Mouse (Mus musculus): Measurements from ENCODE around the gene Pik3ca.

Pik3ca gene

GRCm38 (mm10) chr3:32397461-32398174 lies at the start of gene Pik3ca:
Pik3ca (plus strand) TSS chr3:32397671.
- peak; percentile 60 for DNase-seq (ENCODE audit: low spot score)

- DNase-seq (ENCODE audit: low spot score): no peak
These were observed 49.6 kb upstream of the Pik3ca start for GRCm38 (mm10) chr3:32347881-32348280.

- no peak for DNase-seq (ENCODE audit: low spot score)
These were observed 36.2 kb upstream of the Pik3ca start for GRCm38 (mm10) chr3:32361221-32361620.

- DNase-seq (ENCODE audit: low spot score): no peak
These were observed 33.3 kb upstream of the Pik3ca start for GRCm38 (mm10) chr3:32364195-32364594.

GRCm38 (mm10) chr3:32364841-32365545 lies 32.5 kb upstream of the Pik3ca start:
- DNase-seq (ENCODE audit: low spot score): no peak

- peak; percentile 85 for DNase-seq (ENCODE audit: low spot score)
These were observed 31.8 kb upstream of the Pik3ca start, which contains the start of gene Zmat3 for GRCm38 (mm10) chr3:32365546-32366245. Zmat3 (minus strand) TSS chr3:32366014.

GRCm38 (mm10) chr3:32366246-32366734 lies 31.2 kb upstream of the Pik3ca start:
- DNase-seq (ENCODE audit: low spot score): no peak

GRCm38 (mm10) chr3:32367516-32367915 lies 30.0 kb upstream of the Pik3ca start:
- DNase-seq (ENCODE audit: low spot score): no peak

GRCm38 (mm10) chr3:32371957-32372356 lies 25.5 kb upstream of the Pik3ca start:
- no peak for DNase-seq (ENCODE audit: low spot score)

- DNase-seq (ENCODE audit: low spot score): no peak
These were observed 25.0 kb upstream of the Pik3ca start for GRCm38 (mm10) chr3:32372470-32372869.

- no peak for DNase-seq (ENCODE audit: low spot score)
These were observed 24.2 kb upstream of the Pik3ca start for GRCm38 (mm10) chr3:32373236-32373635.

GRCm38 (mm10) chr3:32379891-32380290 lies 17.6 kb upstream of the Pik3ca start:
- DNase-seq (ENCODE audit: low spot score): no peak

GRCm38 (mm10) chr3:32381556-32381955 lies 15.9 kb upstream of the Pik3ca start:
- no peak for DNase-seq (ENCODE audit: low spot score)

GRCm38 (mm10) chr3:32392841-32393240 lies 4.6 kb upstream of the Pik3ca start:
- no peak for DNase-seq (ENCODE audit: low spot score)

GRCm38 (mm10) chr3:32393986-32394385 lies 3.5 kb upstream of the Pik3ca start:
- peak; percentile 43 for DNase-seq (ENCODE audit: low spot score)

- peak; percentile 55 for DNase-seq (ENCODE audit: low spot score)
These were observed 1.5 kb upstream of the Pik3ca start for GRCm38 (mm10) chr3:32395771-32396551.

GRCm38 (mm10) chr3:32396794-32397460 lies 544 bp upstream of the Pik3ca start:
- peak; percentile 99 for DNase-seq (ENCODE audit: low spot score)

- no peak for DNase-seq (ENCODE audit: low spot score)
These were observed 686 bp downstream of the Pik3ca start for GRCm38 (mm10) chr3:32398175-32398538.

GRCm38 (mm10) chr3:32398623-32399022 lies 1.2 kb downstream of the Pik3ca start:
- DNase-seq (ENCODE audit: low spot score): peak; percentile 28

GRCm38 (mm10) chr3:32399381-32399780 lies 1.9 kb downstream of the Pik3ca start:
- no peak for DNase-seq (ENCODE audit: low spot score)

- no peak for DNase-seq (ENCODE audit: low spot score)
These were observed 2.5 kb downstream of the Pik3ca start for GRCm38 (mm10) chr3:32399931-32400330.

Measured in yolk sac, embryonic 10.5 days (tissue).